Mouse (Mus musculus) ES-Bruce4 (cell line): ENCODE data around the gene Pip5k1b.

ENCODE experiments used
- CTCF ChIP-seq: IDR thresholded peaks from one replicate; pipeline ENCODE4 v1.8.1; 2011; ENCODE audit warnings: low read depth, low read length
- EP300 ChIP-seq: IDR thresholded peaks from 2 replicates; pipeline ENCODE4 v1.6.1; 2011; ENCODE audit warnings: low read depth, low read length; ENCODE audit not compliant: insufficient read depth
- POLR2A ChIP-seq: IDR thresholded peaks from one replicate; pipeline ENCODE4 v1.8.1; 2011; ENCODE audit warnings: low read length; ENCODE audit not compliant: insufficient read depth

GRCm38 (mm10) chr19:24253657-24254260 lies 301.9 kb downstream of the Pip5k1b start:
- TF ChIP-seq CTCF (no peak), POLR2A (no peak), EP300 (no peak)
